Mouse (Mus musculus) intestine, postnatal 0 days (tissue): ENCODE results near the gene Pfkm. TPM values are rescaled to one million over a fixed set of nuclear protein-coding genes. Genes with fewer than 3 reads are reported as not detected.

Source experiments
- ATAC-seq: fragments of 200-750 bp; cut with Nextera tagmentation; 2 replicates; pipeline ENCODE4 v1.8.0; 2017; ENCODE audit warnings: mild to moderate bottlenecking, moderate TSS enrichment, moderate library complexity
- H3K27ac ChIP-seq: fragments of 300-500 bp; sonication (generic); 2 replicates; pipeline ENCODE4 v1.5.1; 2014; ENCODE audit warnings: mild to moderate bottlenecking, low read depth, low read length, moderate library complexity
- H3K27me3 ChIP-seq: fragments of 300-500 bp; sonication (generic); replicated peaks from 2 replicates; pipeline ENCODE4 v1.6.1; 2014; ENCODE audit warnings: low read length, mixed read lengths; ENCODE audit not compliant: control insufficient read depth, insufficient read depth
- H3K36me3 ChIP-seq: fragments of 300-500 bp; sonication (generic); 2 replicates; pipeline ENCODE4 v1.6.1; 2014; ENCODE audit warnings: mild to moderate bottlenecking, moderate library complexity; ENCODE audit not compliant: control insufficient read depth, insufficient read depth
- H3K4me1 ChIP-seq: fragments of 300-500 bp; sonication (generic); replicated peaks from 2 replicates; pipeline ENCODE4 v1.6.1; 2014; ENCODE audit warnings: antibody characterized with exemption, low read length, mixed read lengths; ENCODE audit not compliant: control insufficient read depth, insufficient read depth
- H3K4me2 ChIP-seq: fragments of 300-500 bp; sonication (generic); replicated peaks from 2 replicates; pipeline ENCODE4 v1.6.1; 2014; ENCODE audit warnings: low read depth, mild to moderate bottlenecking, moderate library complexity
- H3K4me3 ChIP-seq: fragments of 300-500 bp; sonication (generic); 2 replicates; pipeline ENCODE4 v1.5.1; 2014; ENCODE audit warnings: low read depth, low read length
- H3K9ac ChIP-seq: fragments of 300-500 bp; sonication (generic); 2 replicates; pipeline ENCODE4 v1.6.1; 2014; ENCODE audit warnings: mild to moderate bottlenecking, low read depth, low read length
- H3K9me3 ChIP-seq: fragments of 300-500 bp; sonication (generic); 2 replicates; pipeline ENCODE4 v1.6.1; 2016; ENCODE audit warnings: mixed run types; ENCODE audit not compliant: control insufficient read depth
- CTCF ChIP-seq: sonication (generic); IDR thresholded peaks from 2 replicates; pipeline ENCODE4 v1.5.1; 2016; ENCODE audit warnings: low read depth, mild to moderate bottlenecking, control low read depth, antibody characterized with exemption, moderate library complexity
- WGBS: fragments of 180-500 bp; shearing (Covaris S2); extraction: QIAGEN DNeasy Blood & Tissue Kit; methylation state at CpG from one replicate; pipeline ENCODE4 v1.1.7; 2014; 5-methylcytosine and 5-hydroxymethylcytosine counted together
- polyA plus RNA-seq: library from polyadenylated mRNA; unstranded; fragments of >200 nt; fragmentation: Nextera tagmentation; extraction: Ambion mirVana; gene quantifications from 2 replicates; pipeline ENCODE4 v1.2.1, GENCODE M21; 2015

The Pfkm gene
- polyA plus RNA-seq, 1 experiment from 2014 or later: 15.6 TPM

- WGBS: 69% methylated on average over 3 of the region's 3 CpGs
- Histone ChIP-seq H3K9me3 (no peaks in the 10 kb centered on the region), H3K27ac (no peak overlapping the region), H3K9ac (no peak overlapping the region), H3K36me3 (no peaks in the 10 kb centered on the region), H3K4me1 (no peaks in the 10 kb centered on the region), H3K4me2 (no peak overlapping the region), H3K4me3 (no peak overlapping the region), H3K27me3 (no peaks in the 10 kb centered on the region)
- TF ChIP-seq CTCF: no peak
- ATAC-seq: no peak
These were observed 56.0 kb downstream of the Pfkm start for GRCm38 (mm10) chr15:98148356-98148755.

GRCm38 (mm10) chr15:98149166-98149602 is 56.8 kb downstream of the Pfkm start:
- no peak for ATAC-seq
- no peak overlapping the region for H3K4me2 ChIP-seq
- no peak overlapping the region for H3K9ac ChIP-seq
- no peak overlapping the region for H3K4me3 ChIP-seq
- no peaks in the 10 kb centered on the region for H3K4me1 ChIP-seq
- no peak overlapping the region for H3K27ac ChIP-seq
- no peaks in the 10 kb centered on the region for H3K9me3 ChIP-seq
- TF ChIP-seq CTCF: no peak
- no peaks in the 10 kb centered on the region for H3K36me3 ChIP-seq
- H3K27me3 ChIP-seq: no peaks in the 10 kb centered on the region
- 71% methylated on average over 10 of the region's 10 CpGs for WGBS

- TF ChIP-seq CTCF: no peak
- Histone ChIP-seq H3K9ac (no peak overlapping the region), H3K27me3 (no peaks in the 10 kb centered on the region), H3K4me3 (no peak overlapping the region), H3K9me3 (no peaks in the 10 kb centered on the region), H3K36me3 (no peaks in the 10 kb centered on the region), H3K4me2 (no peak overlapping the region), H3K27ac (no peak overlapping the region), H3K4me1 (no peaks in the 10 kb centered on the region)
- no peak for ATAC-seq
- WGBS: 81% methylated on average over 7 of the region's 7 CpGs
These were observed 60.5 kb downstream of the Pfkm start for GRCm38 (mm10) chr15:98152916-98153315.

- peak; percentile 78 for TF ChIP-seq CTCF
- ATAC-seq: no peak
- Histone ChIP-seq H3K4me3 (no peak overlapping the region), H3K4me2 (no peak overlapping the region), H3K4me1 (no peaks in the 10 kb centered on the region), H3K9ac (no peak overlapping the region), H3K27ac (no peak overlapping the region), H3K36me3 (no peaks in the 10 kb centered on the region), H3K27me3 (no peaks in the 10 kb centered on the region), H3K9me3 (no peaks in the 10 kb centered on the region)
- 33% methylated on average over 3 of the region's 3 CpGs for WGBS
These were observed 61.2 kb downstream of the Pfkm start for GRCm38 (mm10) chr15:98153625-98154024.

- TF ChIP-seq CTCF: no peak
- Histone ChIP-seq H3K9ac (no peak overlapping the region), H3K27ac (no peak overlapping the region), H3K4me3 (no peak overlapping the region), H3K4me1 (no peaks in the 10 kb centered on the region), H3K36me3 (no peaks in the 10 kb centered on the region), H3K4me2 (no peak overlapping the region), H3K27me3 (no peaks in the 10 kb centered on the region), H3K9me3 (no peaks in the 10 kb centered on the region)
- WGBS: 50% methylated on average over 4 of the region's 4 CpGs
- no peak for ATAC-seq
These were observed 61.8 kb downstream of the Pfkm start for GRCm38 (mm10) chr15:98154146-98154545.

GRCm38 (mm10) chr15:98154631-98155030 is 62.2 kb downstream of the Pfkm start:
- Histone ChIP-seq H3K9me3 (no peaks in the 10 kb centered on the region), H3K4me3 (no peak overlapping the region)

GRCm38 (mm10) chr15:98155272-98155671 is 62.9 kb downstream of the Pfkm start:
- ATAC-seq: no peak
- Histone ChIP-seq H3K4me2 (no peak overlapping the region), H3K9ac (no peak overlapping the region), H3K4me3 (no peak overlapping the region), H3K27ac (no peak overlapping the region), H3K4me1 (no peaks in the 10 kb centered on the region), H3K36me3 (no peaks in the 10 kb centered on the region), H3K27me3 (no peaks in the 10 kb centered on the region), H3K9me3 (no peaks in the 10 kb centered on the region)
- 94% methylated on average over 5 of the region's 5 CpGs for WGBS
- no peak for TF ChIP-seq CTCF

More at GRCm38 (mm10) chr15:98154631-98155030, 62.2 kb downstream of the Pfkm start:
- Histone ChIP-seq H3K4me2 (no peak overlapping the region), H3K27ac (no peak overlapping the region), H3K36me3 (no peaks in the 10 kb centered on the region), H3K4me1 (no peaks in the 10 kb centered on the region), H3K9ac (no peak overlapping the region), H3K27me3 (no peaks in the 10 kb centered on the region)
- no peak for TF ChIP-seq CTCF
- no peak for ATAC-seq
- WGBS: 80% methylated on average over 3 of the region's 3 CpGs
